Mouse (Mus musculus): ENCODE data around the gene Ripor2.
A peak's percentile ranks its signal among the peaks of the same experiment; 100 is the strongest.

The Ripor2 gene

DNA sequence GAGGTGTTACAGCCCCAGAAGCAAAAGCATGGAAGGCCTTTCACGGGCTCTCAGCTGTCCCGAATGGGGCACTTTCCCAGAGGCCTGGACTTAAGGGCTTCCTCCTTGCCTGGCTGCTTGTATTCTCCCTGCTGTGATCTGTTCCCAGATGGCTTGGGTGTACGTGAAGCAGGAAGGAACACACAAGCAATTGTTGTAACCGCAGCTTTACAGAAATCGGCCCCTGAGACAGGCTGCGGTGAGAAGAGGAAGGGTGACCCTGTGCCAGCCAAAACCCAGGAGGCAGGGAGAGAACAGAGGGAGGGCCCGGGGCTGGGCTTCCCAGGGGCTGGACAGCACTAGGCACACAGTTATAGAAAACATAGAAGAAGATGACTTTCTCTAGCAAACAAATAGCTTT lies 129.0 kb downstream of the Ripor2 start:
- DNase-seq (ENCODE audit: low read depth, low spot score) = no peak

DNA sequence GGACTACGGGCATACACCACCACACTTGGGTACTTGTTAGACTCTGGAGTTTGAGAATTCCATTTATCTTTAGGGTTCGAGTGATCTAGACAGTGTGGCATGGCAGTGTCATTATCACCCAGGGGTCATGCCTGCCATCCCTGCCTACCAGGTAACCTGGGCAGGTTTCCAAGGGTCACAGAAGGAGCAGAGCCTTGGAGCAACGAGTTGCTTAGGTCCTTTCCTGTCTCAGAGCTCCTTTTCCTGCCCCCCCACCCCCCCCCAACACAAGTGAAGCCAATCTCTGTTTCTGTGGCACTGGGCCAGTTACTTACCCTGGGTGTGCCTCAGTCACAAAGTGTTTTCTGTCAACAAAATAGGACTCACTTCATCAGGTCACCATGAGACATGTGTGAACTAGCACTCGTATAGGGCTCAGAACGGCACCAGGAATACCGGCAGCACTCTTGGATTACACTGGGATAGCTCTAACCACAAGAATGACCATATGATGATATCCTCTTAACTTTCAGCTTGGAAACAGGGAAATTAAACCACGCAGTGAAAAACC lies 130.7 kb downstream of the Ripor2 start:
- no peak for DNase-seq (ENCODE audit: low read depth, low spot score)

DNA sequence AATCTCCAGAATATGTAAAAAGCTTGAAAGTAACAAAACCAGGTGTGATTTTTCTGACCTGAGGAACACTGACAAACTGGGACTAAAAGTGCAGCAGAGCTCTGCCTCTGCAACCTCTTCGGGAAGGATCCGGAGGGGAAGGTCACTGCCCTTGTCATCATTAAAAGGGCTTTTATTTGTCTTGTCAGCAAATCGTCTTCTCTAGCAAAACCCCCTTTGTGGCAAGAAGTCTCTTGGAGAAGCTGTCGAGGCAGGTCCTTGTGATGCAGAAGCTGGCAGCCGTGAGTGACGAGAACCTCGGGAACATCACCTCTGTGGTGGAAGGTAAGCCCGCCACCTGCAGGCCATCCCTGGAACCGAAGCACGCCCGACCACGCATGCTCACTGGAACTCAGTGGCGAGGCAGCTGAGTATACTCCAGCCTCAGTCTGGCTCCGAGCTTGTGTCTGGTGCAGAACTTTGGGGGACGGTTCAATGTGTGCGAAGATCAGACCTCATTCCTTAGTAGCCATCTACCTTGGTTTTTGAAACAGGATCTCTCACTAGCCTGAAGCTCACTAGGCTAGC lies 131.5 kb downstream of the Ripor2 start:
- DNase-seq (ENCODE audit: low read depth, low spot score) = peak; percentile 32

DNA sequence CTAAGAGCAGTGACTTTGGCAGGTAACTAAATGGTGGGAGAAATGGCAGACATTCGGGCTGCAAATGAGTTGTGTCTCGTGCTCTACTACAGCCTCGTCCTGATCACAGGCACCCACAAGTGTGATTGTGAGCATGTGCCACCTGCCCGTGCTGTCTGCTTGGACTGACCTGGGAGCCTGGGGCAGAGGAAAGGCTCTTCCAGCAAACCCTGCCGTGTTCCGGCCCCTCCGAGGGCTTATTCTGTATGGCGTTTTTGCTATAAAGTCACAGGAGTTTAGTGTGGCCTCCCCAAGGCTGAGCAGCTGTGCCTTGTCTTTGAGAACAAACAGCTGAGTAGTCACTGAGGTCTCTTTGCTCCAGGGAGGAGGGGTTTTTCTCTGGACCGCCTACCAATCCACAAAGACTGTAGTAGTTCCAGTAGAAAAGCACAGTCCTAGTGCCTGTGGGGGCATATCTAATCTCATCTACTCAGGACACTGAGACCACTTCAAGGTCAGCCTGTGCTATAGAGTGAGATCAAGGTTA lies 132.4 kb downstream of the Ripor2 start:
- no peak for DNase-seq (ENCODE audit: low read depth, low spot score)

DNA sequence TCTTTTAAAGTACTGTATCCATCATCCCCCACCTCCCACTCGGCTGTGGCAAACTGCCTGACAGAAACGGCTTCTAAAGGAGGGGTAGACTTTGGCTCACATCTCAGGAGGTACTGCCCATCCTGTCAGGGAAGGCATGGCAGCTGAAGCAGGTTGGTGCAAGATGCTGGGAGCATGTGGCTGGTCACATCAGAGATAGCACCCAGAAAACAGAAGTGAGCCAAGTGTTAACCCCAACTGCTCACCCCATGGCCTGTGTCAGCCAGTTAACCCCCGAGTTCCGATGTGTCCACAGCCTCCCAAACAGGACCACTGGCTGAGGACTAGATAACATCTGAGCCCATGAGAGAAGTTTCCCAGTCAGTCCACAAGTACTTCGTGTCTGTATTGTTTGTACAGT lies 133.6 kb downstream of the Ripor2 start:
- no peak for DNase-seq (ENCODE audit: low read depth, low spot score)

DNA sequence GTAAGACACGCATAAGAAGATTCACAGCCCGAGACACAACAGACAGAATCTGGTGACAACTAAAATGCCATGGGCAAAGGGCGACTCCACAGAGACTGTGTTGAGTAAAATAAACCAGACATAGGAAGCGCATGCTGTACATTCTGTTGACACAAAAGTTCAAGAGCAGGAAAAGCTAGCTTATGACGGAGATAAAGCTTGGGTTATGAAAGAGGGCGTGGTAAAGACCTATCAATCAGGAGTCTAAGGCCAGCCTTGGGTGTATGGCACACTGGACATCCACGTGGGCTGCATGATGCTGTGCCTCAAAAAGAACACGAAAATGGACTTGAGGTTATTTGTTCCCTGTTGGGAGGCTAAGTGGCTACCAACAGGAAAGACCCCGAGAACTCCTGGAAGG lies 134.5 kb downstream of the Ripor2 start:
- DNase-seq (ENCODE audit: low read depth, low spot score) = no peak

DNA sequence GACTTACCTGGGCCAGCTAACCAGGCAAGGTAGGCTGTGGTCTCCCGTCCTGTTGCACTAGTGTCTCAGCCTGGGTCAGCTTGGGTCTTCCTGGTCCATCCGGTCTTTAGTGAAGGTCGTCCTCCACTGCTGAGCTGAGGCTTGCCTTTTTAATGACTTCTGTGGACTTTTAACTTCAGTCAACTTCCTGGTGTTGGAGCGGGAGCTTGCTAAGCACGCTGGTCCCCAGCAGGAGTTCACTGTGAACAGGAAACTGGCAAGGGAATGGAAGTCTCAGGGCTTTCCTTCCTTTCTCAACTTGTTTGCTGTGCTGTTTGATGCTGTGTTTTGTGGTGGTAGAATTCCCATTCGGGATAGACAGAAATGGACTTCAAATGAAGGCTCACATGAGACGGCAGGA lies 135.7 kb downstream of the Ripor2 start:
- no peak for DNase-seq (ENCODE audit: low read depth, low spot score)

DNA sequence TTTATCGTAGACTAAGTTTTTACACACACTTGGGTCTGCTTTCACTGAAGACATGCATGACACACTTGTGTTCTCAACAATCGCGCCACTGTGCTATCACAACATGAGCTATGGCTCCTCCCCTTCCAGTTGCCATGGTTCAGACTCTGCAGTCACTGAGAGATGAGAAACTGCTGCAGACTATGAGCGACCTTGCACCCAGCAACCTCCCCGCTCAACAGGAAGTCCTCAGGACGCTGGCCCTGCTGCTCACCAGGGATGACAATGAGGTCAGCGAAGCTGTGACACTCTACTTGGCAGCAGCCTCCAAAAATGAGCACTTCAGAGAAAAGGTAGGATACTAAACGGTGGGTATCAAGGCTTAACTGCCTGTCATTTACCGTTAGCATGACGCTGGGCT lies 139.5 kb downstream of the Ripor2 start:
- DNase-seq (ENCODE audit: low read depth, low spot score) = no peak

DNA sequence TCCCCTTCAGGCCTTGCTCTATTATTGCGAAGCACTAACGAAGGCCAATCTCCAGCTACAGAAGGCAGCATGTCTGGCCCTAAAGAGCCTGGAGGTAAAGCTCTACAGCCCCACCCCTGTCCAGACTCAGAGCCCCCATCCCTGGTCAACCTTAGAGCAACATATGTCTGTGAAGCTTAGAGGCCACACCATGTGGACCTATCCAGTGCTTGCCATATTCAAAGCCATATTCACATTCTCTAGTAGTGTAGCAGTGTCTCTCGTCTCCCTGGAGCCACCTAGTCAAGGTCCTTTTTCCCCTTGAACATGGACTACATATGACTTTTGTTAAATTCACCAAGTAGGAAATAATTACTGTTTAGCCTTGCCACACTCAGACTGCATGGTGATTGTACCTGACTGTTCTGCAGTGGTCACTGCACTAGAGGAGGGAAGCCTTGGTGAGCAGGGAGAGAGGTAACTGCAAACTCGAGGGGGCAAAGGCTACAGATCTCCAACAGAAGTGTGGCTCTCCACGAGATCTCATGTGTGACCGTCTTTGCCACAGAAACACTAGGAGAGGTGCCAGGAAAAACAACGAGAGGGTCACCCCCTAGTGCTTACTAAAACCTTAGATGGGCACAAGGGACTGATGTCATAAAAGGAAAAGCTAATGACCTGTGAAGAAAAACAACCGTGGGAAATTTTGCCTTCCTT lies 141.9 kb downstream of the Ripor2 start:
- no peak for DNase-seq (ENCODE audit: low read depth, low spot score)

DNA sequence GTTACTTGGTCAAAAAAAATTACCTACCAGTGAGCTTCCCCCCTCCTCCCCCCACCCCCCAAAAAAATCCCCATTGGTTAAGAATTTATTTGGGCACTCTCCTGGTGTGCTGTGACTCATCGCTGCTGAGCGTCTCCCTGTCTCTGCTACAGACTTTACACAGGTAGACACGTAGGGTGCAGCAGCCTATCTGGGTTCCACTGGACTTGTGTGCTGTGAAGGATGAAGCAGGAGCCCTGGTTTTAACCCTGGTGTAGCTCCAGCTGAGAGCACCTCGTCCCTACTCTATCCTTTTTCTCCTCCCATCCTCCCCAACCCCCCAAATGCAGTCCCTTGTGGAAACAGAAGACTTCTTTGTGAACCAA lies 142.4 kb downstream of the Ripor2 start:
- no peak for DNase-seq (ENCODE audit: low read depth, low spot score)

DNA sequence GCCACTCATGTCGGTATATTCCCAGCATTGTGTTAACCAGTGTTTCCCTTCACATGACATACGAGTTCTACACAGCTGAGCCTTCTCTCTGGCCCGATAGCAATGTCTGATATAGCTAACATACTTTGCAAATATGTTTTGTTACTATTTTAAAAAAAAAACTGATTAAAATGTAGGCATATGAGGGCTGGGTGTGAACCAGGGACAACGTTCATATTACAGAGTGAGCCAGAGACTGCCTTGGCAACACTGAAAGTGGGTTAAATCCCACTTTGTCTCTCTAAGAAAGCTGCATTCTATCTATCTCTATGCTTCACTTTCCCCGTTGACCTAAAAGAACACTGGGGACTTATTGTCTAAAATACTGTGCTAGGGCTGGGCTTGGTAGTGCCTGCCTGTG lies 147.1 kb downstream of the Ripor2 start:
- DNase-seq (ENCODE audit: low read depth, low spot score) = no peak

DNA sequence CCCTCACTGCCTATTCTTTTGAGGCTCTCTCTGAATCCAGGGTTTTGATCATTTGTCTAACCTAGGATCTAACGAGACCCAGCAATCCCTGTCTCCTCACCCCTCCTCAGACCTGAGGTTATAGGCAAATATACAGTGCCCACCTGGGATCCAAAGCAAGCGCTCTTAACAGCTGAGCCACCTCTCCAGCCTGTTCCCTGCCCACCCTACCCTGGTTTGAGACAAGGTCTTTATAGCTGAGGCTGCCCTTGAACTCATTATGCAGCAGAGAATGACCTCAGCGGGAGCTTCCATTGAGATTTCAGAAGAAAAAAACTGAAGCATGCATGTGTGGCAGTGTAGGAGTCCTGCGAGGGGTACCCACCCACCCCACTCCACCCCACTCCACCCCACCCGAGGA lies 152.5 kb downstream of the Ripor2 start:
- DNase-seq (ENCODE audit: low read depth, low spot score) = no peak

DNA sequence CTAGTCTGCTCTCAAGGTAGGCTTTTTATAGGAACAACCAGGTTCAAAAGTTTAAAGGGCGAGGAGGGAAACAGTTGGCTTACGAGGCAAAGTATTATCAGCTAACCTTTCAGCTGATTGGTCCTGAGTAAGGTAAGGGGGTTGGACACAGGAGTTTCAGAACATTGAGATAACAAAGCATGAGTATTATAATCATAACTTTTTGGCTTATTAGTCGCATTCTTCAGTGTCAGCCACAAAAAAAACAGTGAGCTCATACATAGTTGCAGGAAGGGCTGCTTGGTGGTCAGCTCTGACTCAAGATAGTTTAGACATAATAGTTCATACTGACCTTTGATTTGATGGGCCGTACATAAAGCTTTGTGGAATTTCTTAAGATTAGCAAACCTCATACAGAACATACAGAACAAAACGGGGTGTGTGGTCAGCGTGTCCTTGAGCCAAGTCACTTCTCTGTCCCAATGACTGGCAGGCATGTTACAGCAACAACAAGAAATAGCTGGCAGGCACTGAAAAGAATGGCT lies 153.7 kb downstream of the Ripor2 start:
- DNase-seq (ENCODE audit: low read depth, low spot score) = no peak

DNA sequence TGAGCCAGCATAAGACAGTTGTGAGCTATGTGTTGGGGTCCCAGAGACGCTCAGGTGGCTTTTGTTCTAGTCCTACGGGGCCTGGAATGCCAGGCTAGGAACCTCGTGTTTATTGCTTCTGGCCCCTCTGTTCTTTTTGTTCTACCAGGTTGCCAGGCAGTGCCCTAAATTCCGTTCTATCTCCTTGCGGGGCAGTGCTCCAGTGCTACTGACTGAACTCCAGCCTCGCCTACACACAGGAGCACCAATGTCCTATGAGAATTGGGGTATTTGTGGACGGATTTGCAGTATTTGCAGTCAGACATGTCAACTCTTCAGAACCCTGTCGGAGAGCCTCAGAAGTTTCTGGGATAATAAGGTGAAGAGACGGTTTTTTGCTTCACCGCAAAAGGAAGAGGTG lies 159.0 kb downstream of the Ripor2 start, which contains the start of gene Armh2:
TSS of gene Armh2 (plus strand) at position 205 of the 400 bp plus-strand sequence.
- no peak for DNase-seq (ENCODE audit: low read depth, low spot score)

DNA sequence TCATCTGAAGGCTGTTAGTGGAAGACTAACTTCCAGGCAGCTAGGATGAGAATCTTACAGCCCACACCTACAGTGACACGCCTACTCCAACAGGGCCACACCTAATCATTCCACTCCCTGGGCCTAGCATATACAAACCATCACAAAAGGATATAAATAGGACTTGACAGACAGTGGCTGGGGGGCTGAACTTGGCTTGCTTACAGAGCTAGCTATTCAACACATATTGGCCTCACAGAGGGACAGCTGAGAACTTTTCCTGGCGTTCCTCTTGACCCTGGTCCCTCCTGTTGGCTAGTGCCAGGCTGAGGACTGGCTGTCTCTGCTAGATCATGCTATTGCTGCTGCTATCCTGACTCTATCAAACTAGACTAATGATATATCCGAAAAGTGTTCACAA lies 165.8 kb downstream of the Ripor2 start:
- no peak for DNase-seq (ENCODE audit: low read depth, low spot score)

DNA sequence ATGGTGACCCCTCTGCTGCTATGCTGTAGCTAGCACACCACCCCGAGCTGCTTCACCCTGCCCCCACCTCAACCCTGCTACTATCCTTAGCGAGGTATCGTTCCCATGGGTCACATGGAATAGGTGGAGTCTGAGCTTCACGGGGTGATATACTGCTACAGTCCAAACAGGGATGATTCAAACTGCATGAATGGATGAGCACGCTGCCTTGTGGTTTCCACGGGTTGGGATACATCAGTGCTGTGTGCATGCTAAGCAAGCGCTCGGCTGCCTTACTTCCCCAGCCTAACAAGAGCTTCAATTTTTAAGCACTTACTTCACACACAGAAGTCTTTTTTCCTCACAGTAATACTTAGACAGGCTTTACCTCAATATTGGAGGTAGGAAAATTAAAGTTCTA lies 168.8 kb downstream of the Ripor2 start:
- DNase-seq (ENCODE audit: low read depth, low spot score) = no peak

DNA sequence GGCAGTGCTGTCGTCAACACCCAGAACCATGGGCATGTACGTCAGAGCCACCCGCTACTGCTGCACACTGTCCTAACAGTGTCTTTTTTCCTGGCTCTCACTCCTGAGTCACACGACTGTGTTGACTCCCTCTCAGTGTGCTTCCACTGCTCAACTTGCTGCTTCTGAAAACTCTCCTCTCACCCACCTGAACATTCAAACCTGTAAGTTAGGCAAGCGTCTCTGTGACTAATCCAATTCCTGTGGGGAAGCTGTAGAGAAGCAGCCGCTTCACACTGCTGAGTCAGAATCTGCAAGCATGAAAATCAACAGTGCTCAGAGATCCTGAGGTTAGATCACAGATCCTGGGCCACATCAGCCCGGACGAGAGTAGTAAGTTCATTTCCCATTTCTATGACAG lies 169.4 kb downstream of the Ripor2 start:
- no peak for DNase-seq (ENCODE audit: low read depth, low spot score)

DNA sequence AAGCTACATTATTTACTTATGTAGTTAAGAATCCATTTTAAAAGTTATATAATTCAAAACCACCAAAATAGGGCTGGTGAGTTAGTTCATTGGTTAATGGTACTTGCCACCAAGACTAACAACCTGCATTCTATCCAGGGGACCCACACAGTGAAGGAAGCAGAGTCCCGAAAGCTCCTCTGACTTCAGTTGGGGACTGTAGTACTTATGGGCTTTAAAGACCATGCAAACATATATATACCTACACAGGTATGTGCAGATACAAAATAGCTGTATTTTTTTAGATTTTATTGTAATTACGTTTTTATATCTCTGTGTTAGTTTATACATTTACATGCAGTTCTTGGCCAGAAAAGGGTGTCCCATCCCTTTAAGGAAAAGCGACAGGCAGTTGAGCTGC lies 174.8 kb downstream of the Ripor2 start:
- no peak for DNase-seq (ENCODE audit: low read depth, low spot score)

DNA sequence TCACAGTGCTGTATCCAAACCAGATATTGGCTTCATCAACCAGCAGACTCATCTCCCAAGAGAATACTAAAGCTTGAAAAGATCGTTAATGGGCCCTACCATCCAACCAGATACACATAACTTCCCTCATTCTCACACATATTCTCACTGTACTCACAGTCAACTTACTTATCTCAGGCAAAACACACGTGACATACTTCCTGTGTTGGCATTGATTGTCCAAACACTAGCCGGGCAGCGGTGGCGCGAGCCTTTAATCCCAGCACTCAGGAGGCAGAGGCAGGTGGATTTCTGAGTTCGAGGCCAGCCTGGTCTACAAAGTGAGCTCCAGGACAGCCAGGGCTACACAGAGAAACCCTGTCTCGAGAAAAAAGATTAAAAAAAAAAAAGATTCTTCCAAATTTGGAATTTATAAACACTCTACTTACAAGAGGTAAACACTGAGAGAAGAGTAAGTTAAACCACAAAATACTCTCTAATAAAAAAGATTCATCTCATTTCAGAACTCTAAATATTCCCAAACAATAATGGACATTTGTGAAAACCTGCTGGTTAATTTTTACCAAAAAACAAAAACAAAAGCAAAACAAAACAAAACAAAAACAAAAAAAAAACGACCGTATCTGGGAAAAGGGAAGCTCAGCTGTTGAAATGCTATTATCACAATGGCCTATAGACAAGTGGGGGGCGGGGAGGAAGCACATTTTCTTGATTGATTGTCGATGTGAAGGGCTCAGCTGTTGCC lies 176.0 kb downstream of the Ripor2 start:
- DNase-seq (ENCODE audit: low read depth, low spot score) = no peak

DNA sequence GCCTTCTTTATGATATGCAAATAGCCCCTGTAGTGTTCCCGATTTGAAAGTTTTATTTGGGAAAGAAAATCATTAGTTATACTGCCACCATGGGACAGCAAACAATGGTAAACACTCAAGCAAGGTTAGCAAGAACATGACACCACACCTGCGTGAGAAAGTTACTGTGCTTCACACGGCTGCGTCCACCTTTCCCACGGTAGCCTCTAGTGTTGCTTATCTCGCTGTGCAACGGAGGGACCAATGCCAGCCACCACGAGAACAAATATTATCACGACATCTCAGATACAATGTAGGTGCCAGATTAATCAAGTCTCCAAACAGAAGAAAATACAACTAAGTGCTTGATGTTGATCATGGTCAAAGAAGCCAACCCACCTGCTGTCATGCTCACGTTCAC lies 177.5 kb downstream of the Ripor2 start:
- no peak for DNase-seq (ENCODE audit: low read depth, low spot score)

DNA sequence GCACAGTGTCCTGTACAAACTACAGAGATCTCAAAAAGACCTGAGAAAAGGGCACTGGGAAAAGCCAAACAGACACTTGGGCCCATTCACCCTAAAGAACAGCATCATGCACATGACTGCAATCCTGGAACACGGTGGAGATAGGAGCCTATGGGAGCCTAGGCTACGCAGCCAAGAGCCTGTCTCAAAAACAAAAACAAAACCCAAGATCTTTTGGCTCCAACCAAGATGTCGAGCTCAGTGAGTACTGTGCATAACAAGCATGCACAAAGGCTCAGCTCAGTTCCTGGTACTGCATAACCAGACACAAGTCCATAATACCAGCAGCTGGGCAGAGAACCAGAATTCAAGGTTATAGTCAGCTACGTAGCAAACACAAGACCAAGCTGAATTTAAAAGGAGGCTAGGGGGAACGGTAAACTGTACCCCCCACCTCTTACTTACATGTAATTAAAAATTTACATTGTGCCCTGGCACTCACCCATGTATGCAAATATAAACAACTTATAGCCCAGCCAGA lies 178.4 kb downstream of the Ripor2 start:
- DNase-seq (ENCODE audit: low read depth, low spot score) = no peak

DNA sequence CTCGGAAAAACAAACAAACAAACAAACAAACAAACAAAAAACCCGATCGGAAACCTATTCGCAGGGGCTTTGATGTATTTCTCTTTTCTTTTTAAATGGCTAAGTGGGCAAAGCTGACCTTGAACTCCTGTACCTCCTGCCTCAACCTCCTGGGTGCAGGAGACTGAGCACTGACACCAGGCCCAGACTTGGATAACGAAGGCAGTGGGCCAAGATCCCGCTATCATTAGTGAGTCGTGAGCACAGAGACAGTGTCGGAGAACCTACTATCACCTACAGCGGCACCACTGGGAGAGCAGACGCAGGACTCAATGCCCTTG lies 179.1 kb downstream of the Ripor2 start:
- no peak for DNase-seq (ENCODE audit: low read depth, low spot score)
